Mouse (Mus musculus) adipocyte (in vitro differentiated cells): ENCODE data around the gene Skint5.
A peak's percentile ranks its signal among the peaks of the same experiment; 100 is the strongest.

ENCODE experiments used
- DNase-seq: peaks from one replicate; pipeline ENCODE4 v3.0.0-alpha.2; 2016; ENCODE audit warnings: low spot score

Skint5 gene

DNA sequence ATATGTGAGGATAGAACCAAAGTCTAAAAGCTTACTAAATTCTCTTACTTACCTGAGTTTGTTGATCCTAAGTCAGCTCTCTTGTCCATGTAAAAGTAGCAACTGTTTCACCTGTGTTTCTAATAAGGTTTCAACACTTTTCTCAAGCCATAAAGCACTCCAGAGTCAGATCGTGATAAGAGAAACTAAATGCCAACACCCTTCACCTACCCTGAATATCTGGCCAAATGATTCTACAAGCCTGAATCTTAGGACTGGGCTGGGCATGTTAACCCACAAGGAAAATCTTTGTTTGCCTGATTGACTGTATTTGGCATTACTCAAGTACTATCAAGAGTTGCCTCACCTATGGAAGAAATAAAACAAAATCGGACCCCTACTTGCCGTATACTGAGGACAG is at the start of gene Skint5:
Gene Skint5, minus strand, starts transcription at position 101 of the 400 bp plus-strand sequence.
- DNase-seq = no peak

DNA sequence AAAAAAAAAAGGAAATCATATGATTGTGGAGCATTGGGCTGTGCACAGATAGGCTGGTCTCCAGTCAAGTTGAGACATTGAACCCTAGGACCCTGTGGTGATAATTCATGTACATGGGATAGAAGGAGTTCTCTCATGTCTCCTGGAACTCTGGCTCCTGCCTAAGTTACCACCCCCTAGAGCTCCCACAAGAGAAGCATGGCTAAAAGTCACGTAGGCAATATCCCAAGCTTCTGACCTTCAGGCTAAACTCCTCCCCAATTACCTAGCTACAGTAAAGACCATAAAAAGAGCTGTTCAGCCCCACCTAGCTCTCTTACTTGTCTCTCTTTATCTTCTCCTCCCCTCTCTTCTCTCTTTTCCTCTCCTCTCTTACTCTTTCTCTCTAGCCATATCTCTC is 42.0 kb downstream of the Skint5 start:
- no peak for DNase-seq

DNA sequence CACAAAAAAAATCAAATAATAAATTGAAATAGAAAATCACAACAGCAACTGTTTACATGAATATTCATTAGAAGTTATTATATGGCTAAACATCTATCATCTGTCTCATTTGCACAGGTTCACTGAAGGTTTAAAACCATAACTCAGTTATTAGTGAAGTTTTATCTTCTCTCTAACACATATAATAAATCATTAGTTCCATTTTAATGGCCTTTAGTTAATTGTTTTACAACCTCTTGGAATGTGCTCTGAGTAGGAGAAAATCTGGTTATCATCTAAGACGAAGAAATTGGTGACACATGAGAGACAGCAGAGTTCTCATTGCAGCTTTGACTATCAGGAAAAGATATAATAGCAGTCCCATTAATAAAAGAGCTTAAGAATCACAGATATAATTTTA is 235.1 kb downstream of the Skint5 start:
- DNase-seq = no peak

DNA sequence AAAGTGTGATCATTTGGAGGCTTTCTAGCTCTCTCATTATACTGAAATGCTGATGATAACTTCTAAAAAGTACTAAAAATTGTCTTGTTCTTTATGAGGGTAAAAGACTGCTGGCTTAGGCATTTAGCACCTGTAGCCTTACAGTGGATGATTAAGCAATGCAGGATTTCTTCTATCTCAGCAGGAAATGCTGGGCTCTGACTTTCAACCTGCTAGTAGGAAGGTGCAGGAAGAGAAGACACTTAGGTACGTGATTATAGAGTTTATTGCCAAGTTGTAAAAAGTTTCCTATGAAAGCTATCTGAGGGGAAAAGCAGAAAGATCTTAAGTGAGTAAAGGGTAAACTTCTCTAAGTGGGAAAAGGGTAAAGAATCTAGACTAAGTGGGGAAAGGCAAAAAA is 235.6 kb downstream of the Skint5 start:
- DNase-seq = no peak

DNA sequence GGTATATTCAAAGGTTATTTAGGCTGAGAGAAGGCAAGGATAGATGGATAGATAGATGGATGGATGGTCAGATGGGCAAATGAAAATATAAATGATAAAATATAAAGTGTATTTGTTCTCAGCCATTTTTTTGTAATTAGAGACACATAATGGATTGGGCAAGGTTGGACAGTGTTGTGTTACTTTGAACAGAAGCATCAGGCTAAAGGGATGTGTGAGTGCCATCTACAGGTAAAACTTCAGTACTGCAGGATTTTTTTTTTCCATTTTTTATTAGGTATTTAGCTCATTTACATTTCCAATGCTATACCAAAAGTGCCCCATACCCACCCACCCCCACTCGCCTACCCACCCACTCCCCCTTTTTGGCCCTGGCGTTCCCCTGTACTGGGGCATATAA is 551.1 kb downstream of the Skint5 start:
- DNase-seq = peak; percentile 10
